Mouse (Mus musculus) kidney, adult 2 months (tissue): ENCODE results near the gene Zcchc17. TPM values are rescaled to one million over a fixed set of nuclear protein-coding genes. Genes with fewer than 3 reads are reported as not detected.

Experiments used
- DNase-seq: peaks from one replicate; pipeline ENCODE4 v3.0.0; 2021
- H3K27ac ChIP-seq: fragments of 200-500 bp; 2 replicates; pipeline ENCODE4 v1.5.1; 2012; ENCODE audit warnings: low read depth, low read length, control low read depth, inconsistent platforms; ENCODE audit not compliant: insufficient read depth
- H3K27me3 ChIP-seq: fragments of 200-500 bp; replicated peaks from 2 replicates; pipeline ENCODE4 v1.6.1; 2012; ENCODE audit warnings: mild to moderate bottlenecking, moderate library complexity, low read length, inconsistent platforms; ENCODE audit not compliant: control insufficient read depth, insufficient read depth
- H3K36me3 ChIP-seq: fragments of 200-500 bp; 2 replicates; pipeline ENCODE4 v1.6.1; 2012; ENCODE audit warnings: mild to moderate bottlenecking, moderate library complexity, low read length, inconsistent platforms; ENCODE audit not compliant: control insufficient read depth, insufficient read depth
- H3K4me1 ChIP-seq: fragments of 200-500 bp; 2 replicates; pipeline ENCODE4 v1.6.1; 2011; ENCODE audit warnings: low read length; ENCODE audit not compliant: control insufficient read depth, insufficient read depth
- H3K4me3 ChIP-seq: fragments of 200-500 bp; 2 replicates; pipeline ENCODE4 v1.5.1; 2011; ENCODE audit warnings: mild to moderate bottlenecking, low read depth, low read length, control low read depth; ENCODE audit not compliant: insufficient read depth
- CTCF ChIP-seq: fragments of 200-500 bp; conservative IDR thresholded peaks from 2 replicates; pipeline ENCODE4 v1.5.1; 2011; ENCODE audit warnings: low read depth, mild to moderate bottlenecking, control low read depth, low read length, moderate library complexity, mixed read lengths; ENCODE audit not compliant: insufficient read depth, insufficient read length
- POLR2A ChIP-seq: fragments of 200-500 bp; IDR thresholded peaks from one replicate; pipeline ENCODE4 v1.6.1; 2011; ENCODE audit warnings: low read depth, low read length, control low read depth
- WGBS: fragments of 180-500 bp; shearing (Covaris S2); methylation state at CpG from one replicate; pipeline ENCODE4 v1.1.7; 2018; 5-methylcytosine and 5-hydroxymethylcytosine counted together
- polyA plus RNA-seq: library from polyadenylated mRNA; depleted of rRNA; stranded (reverse); fragments of >200 nt; gene quantifications from 2 replicates; pipeline ENCODE4 v1.2.3, GENCODE M21; 2012

Gene Zcchc17
- polyA plus RNA-seq, 1 experiment = 22.7 TPM

DNA sequence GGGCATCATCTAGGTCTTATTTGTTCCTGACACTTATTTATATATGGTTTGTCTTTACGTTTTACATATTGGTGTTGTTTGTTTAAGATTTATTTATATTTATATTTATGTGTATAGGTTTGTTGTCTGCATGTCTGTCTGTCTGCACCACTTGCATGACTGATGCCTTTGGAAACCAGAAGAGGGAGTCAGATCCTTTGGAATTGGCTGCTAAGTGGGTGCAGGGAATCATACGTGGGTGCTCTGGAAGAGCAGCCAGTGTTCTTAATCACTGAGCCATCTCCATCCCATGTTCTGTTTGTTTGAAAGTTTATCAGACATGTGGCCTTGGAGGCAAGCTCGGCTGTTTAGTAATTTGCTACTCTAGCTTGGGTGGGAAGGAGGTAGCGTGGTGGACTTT is 17.8 kb upstream of the Zcchc17 start:
- Histone ChIP-seq H3K4me1 (no peaks in the 10 kb centered on the region; the same call in 1 of the 2 replicates), H3K27me3 (no peaks in the 10 kb centered on the region), H3K4me3 (no peak overlapping the region), H3K27ac (no peak overlapping the region), H3K36me3 (no peaks in the 10 kb centered on the region; the same call in 1 of the 2 replicates)
- 71% methylated on average over 4 of the region's 4 CpGs for WGBS
- DNase-seq = no peak
- no peak; the same call in 1 of the 2 replicates for TF ChIP-seq CTCF

- H3K36me3 ChIP-seq = no peaks in the 10 kb centered on the region; the same call in 1 of the 2 replicates
- no peaks in the 10 kb centered on the region for H3K27me3 ChIP-seq
- TF ChIP-seq POLR2A (no peak), CTCF (no peak)
- no peak for DNase-seq
- WGBS = 94% methylated on average over 4 of the region's 4 CpGs
- H3K4me1 ChIP-seq = no peaks in the 10 kb centered on the region; the same call in 1 of the 2 replicates
- H3K4me3 ChIP-seq = no peak overlapping the region
- H3K27ac ChIP-seq = no peak overlapping the region
These were observed 16.9 kb upstream of the Zcchc17 start for GRCm38 (mm10) chr4:130376675-130377074.

DNA sequence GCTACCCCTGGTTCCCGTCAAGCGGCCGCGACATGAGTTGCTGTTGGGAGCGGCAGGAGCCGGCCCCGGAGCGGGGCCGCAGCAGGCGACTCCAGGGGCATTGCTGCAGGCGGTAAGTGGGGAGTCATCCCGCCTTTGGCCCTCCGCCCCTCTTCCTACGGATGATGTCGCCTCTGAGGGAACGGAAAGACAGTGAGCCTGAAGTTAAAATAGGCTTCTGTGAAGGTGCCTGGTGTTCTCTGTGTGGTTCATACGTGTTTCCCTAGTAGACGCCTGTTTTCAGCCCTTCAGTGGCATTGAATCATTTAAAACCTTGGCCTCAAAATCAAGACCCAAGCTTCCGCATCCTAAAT is 471 bp upstream of the Zcchc17 start:
- peak overlapping the region; percentile 53 for H3K27ac ChIP-seq
- TF ChIP-seq CTCF (no peak), POLR2A (no peak)
- peaks cover 7% of the 10 kb centered on the region; the same call in 1 of the 2 replicates for H3K4me1 ChIP-seq
- no peak for DNase-seq
- H3K27me3 ChIP-seq = no peaks in the 10 kb centered on the region
- WGBS = 0% methylated on average over 19 of the region's 19 CpGs
- no peaks in the 10 kb centered on the region for H3K36me3 ChIP-seq
- peak overlapping the region; percentile 94 for H3K4me3 ChIP-seq

GRCm38 (mm10) chr4:130357946-130358345 is 1.8 kb downstream of the Zcchc17 start:
- DNase-seq = no peak
- H3K27ac ChIP-seq = no peak overlapping the region
- no peak for TF ChIP-seq CTCF
- TF ChIP-seq POLR2A = no peak
- no peaks in the 10 kb centered on the region for H3K36me3 ChIP-seq
- H3K4me1 ChIP-seq = peaks cover 7% of the 10 kb centered on the region; the same call in 1 of the 2 replicates
- H3K4me3 ChIP-seq = no peak overlapping the region
- no peaks in the 10 kb centered on the region for H3K27me3 ChIP-seq

DNA sequence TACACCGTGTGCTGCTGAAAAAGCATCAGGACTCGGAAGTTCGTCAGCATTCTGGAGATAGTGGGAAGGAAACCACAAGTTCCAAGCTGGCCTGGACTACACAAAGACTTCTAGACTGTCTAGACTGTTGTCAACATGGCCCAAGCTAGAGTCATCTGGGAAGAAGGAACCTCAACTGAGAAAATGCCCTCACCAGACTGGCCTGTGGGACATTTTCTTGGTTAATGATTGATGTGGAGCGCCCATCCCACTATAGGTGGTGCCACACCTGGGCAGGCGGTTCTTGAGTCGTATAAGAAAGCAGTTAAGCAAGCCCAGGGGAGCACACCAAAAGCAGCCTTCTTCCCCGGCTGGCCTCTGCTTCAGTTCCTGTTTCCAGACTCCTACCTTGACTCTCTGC is 7.2 kb downstream of the Zcchc17 start:
- H3K27ac ChIP-seq = no peak overlapping the region
- DNase-seq = peak; percentile 32
- no peak for TF ChIP-seq CTCF
- H3K4me1 ChIP-seq = no peaks in the 10 kb centered on the region
- WGBS = 68% methylated on average over 7 of the region's 7 CpGs
- no peaks in the 10 kb centered on the region; the same call in 1 of the 2 replicates for H3K36me3 ChIP-seq
- H3K4me3 ChIP-seq = no peak overlapping the region
- H3K27me3 ChIP-seq = no peaks in the 10 kb centered on the region

DNA sequence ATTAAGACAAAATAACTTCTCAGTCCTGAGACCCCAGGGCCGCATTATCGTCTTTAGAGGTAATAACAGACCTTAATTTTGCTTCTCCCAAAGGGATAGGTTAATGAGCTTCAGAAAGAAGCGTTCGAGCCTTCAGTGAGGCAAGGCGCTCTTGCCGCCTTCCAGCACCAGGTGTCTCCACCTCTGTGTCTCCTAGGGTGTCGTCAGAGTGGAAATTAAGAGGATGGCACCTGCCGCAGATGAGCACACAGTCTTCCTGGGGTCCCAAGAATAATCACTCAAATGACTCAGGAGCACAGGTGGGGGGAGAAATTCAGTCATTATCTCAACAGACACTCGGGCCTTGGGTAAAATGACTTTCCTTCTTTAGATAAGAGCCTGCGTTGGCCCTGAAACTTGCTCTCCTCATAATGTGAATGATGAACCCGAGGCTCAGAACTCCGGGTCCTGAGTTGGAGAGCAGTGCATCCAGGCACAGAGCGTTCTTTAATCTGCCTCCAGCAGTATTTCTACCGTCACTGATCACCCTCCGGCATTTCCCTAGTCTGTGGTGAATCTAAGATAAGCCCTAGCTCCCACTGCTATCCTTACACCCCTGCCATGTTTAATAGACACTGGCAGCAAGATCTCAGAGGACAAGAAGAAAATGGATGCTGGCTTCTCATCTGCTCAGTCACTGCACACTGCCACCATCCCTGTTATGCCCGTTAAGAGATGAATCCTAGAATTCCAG is 8.9 kb downstream of the Zcchc17 start:
- no peak for DNase-seq
- H3K27ac ChIP-seq = no peak overlapping the region
- H3K4me3 ChIP-seq = no peak overlapping the region
- H3K27me3 ChIP-seq = no peaks in the 10 kb centered on the region
- TF ChIP-seq POLR2A (no peak), CTCF (no peak)
- 87% methylated on average over 16 of the region's 16 CpGs for WGBS
- no peaks in the 10 kb centered on the region; the same call in 1 of the 2 replicates for H3K36me3 ChIP-seq
- no peaks in the 10 kb centered on the region for H3K4me1 ChIP-seq

- Histone ChIP-seq H3K27me3 (no peaks in the 10 kb centered on the region), H3K27ac (no peak overlapping the region), H3K4me1 (no peaks in the 10 kb centered on the region), H3K36me3 (no peaks in the 10 kb centered on the region; the same call in 1 of the 2 replicates), H3K4me3 (no peak overlapping the region)
- 91% methylated on average over 6 of the region's 6 CpGs for WGBS
- no peak for DNase-seq
- no peak for TF ChIP-seq POLR2A
- TF ChIP-seq CTCF = peak; percentile 40
These were observed 10.1 kb downstream of the Zcchc17 start for GRCm38 (mm10) chr4:130349666-130350065.
